Mouse (Mus musculus) c-Kit-positive CD71-positive TER-119-negative erythroid progenitor cells, embryonic 14.5 days (primary cell): ENCODE data around the gene Recql5.

Source experiments
- DNase-seq: peaks from one replicate; pipeline ENCODE4 v3.0.0-alpha.2; 2013; ENCODE audit warnings: low read depth

Recql5 gene

GRCm38 (mm10) chr11:115939690-115940329 lies 6.5 kb upstream of the Recql5 start:
- DNase-seq = peak; percentile 72

- no peak for DNase-seq
These were observed 452 bp upstream of the Recql5 start for GRCm38 (mm10) chr11:115933747-115934110.

GRCm38 (mm10) chr11:115931235-115931634 lies 2.0 kb downstream of the Recql5 start:
- no peak for DNase-seq

GRCm38 (mm10) chr11:115929818-115930217 lies 3.5 kb downstream of the Recql5 start:
- no peak for DNase-seq

GRCm38 (mm10) chr11:115929031-115929430 lies 4.2 kb downstream of the Recql5 start:
- no peak for DNase-seq

- no peak for DNase-seq
These were observed 11.3 kb downstream of the Recql5 start for GRCm38 (mm10) chr11:115921986-115922385.

- no peak for DNase-seq
These were observed 13.0 kb downstream of the Recql5 start for GRCm38 (mm10) chr11:115920110-115920818.

GRCm38 (mm10) chr11:115919073-115919472 lies 14.2 kb downstream of the Recql5 start:
- no peak for DNase-seq

GRCm38 (mm10) chr11:115918637-115919036 lies 14.6 kb downstream of the Recql5 start:
- DNase-seq = no peak

- no peak for DNase-seq
These were observed 16.7 kb downstream of the Recql5 start for GRCm38 (mm10) chr11:115916579-115916978.

- no peak for DNase-seq
These were observed 21.5 kb downstream of the Recql5 start, which contains the start of gene Smim6 for GRCm38 (mm10) chr11:115911632-115912376. Gene Smim6, plus strand, starts transcription at chr11:115912017.

GRCm38 (mm10) chr11:115911134-115911561 lies 22.1 kb downstream of the Recql5 start:
- peak; percentile 77 for DNase-seq

GRCm38 (mm10) chr11:115906521-115906920 lies 26.8 kb downstream of the Recql5 start:
- DNase-seq = no peak

- no peak for DNase-seq
These were observed 27.2 kb downstream of the Recql5 start for GRCm38 (mm10) chr11:115906116-115906515.

GRCm38 (mm10) chr11:115904956-115905790 lies 28.1 kb downstream of the Recql5 start:
- DNase-seq = no peak

- no peak for DNase-seq
These were observed 28.9 kb downstream of the Recql5 start for GRCm38 (mm10) chr11:115904231-115904955.

GRCm38 (mm10) chr11:115903384-115904230 lies 29.7 kb downstream of the Recql5 start:
- peak; percentile 71 for DNase-seq

- DNase-seq = no peak
These were observed 30.4 kb downstream of the Recql5 start for GRCm38 (mm10) chr11:115902831-115903230.

- no peak for DNase-seq
These were observed 31.1 kb downstream of the Recql5 start for GRCm38 (mm10) chr11:115902177-115902576.
